In genomic region chr3:65958102-65958839, GRCm38 (mm10) we compare ENCODE assay signal across 8 mouse cellular contexts. TPM values are rescaled to one million over a fixed set of nuclear protein-coding genes. Genes with fewer than 3 reads are reported as not detected.
DNase-seq lines count a peak whose midpoint lies in the region; ATAC-seq and TF ChIP-seq lines count a peak whose summit lies in the region.

Ccnl1 (minus strand) TSS chr3:65958249.

- no peaks in the 10 kb centered on the region for H3K27me3 ChIP-seq in Patski
- H3K27me3 ChIP-seq in hindbrain, embryonic 11.5 days (ENCODE audit: control insufficient read depth, insufficient read depth, low read length), result no peaks in the 10 kb centered on the region
- no peaks in the 10 kb centered on the region for H3K27me3 ChIP-seq in lung, postnatal 0 days (replicated peaks; ENCODE audit: insufficient read depth, low read length)

- peak; percentile 77 for DNase-seq in Patski (ENCODE audit: low read depth, low spot score)
- DNase-seq in cerebellum, postnatal 10 days, result peak; percentile 98 to 99
- DNase-seq in frontal cortex, postnatal 10 days (ENCODE audit: low spot score in 2 of 2), result peak; percentile 89 to 96
- DNase-seq in hindbrain, embryonic 11.5 days (ENCODE audit: low spot score), result peak; percentile 96
- peak; percentile 96 to 97 for DNase-seq in layer of hippocampus, postnatal 10 days (ENCODE audit: low spot score in 2 of 2)
- DNase-seq in lung, postnatal 0 days (ENCODE audit: low spot score), result peak; percentile 97
- DNase-seq in ovary, postnatal 10 days (ENCODE audit: low spot score), result peak; percentile 96
- DNase-seq in thymus, postnatal 0 days (ENCODE audit: low spot score), result peak; percentile 96

- in situ Hi-C loops in Patski (cut with MboI; ENCODE audit: low pct_unique_long_range_greater_than_20kb), result loop anchor here (25.0 kb wide), 1 partner anchor 1029 kb away; the partner anchor contains the start of genes Rsrc1 and Shox2

- H3K36me3 ChIP-seq in hindbrain, embryonic 11.5 days (ENCODE audit: control insufficient read depth, insufficient read depth, low read length), result peaks cover 4% of the 10 kb centered on the region; the same call in 1 of the 2 replicates
- H3K36me3 ChIP-seq in lung, postnatal 0 days (ENCODE audit: insufficient read depth, low read length), result peaks cover 5% of the 10 kb centered on the region; the same call in 1 of the 2 replicates

- 1% methylated on average over 62 of the region's 70 CpGs for WGBS in hindbrain, embryonic 11.5 days
- under 1% methylated on average over 61 of the region's 70 CpGs for WGBS in lung, postnatal 0 days

- no peak for TF ChIP-seq CTCF in Patski (IDR thresholded peaks at IDR 0.05)
- no peak for TF ChIP-seq CTCF in lung, postnatal 0 days (IDR thresholded peaks at IDR 0.05)

- peak within 1 kb of the TSS; percentile 60 for H3K4me2 ChIP-seq in hindbrain, embryonic 11.5 days (replicated peaks; ENCODE audit: low read depth, low read length)
- H3K4me2 ChIP-seq in lung, postnatal 0 days (replicated peaks; ENCODE audit: low read depth, low read length), result peak within 1 kb of the TSS; percentile 75

- peak; percentile 71 for TF ChIP-seq EP300 in lung, postnatal 0 days (IDR thresholded peaks at IDR 0.05)

- peak; percentile 92 for ATAC-seq in Patski
- peak; percentile 96 for ATAC-seq in hindbrain, embryonic 11.5 days (ENCODE audit: low FRiP score)
- peak; percentile 96 for ATAC-seq in lung, postnatal 0 days

- peak within 1 kb of the TSS; percentile 96 for H3K4me3 ChIP-seq in hindbrain, embryonic 11.5 days (ENCODE audit: low read depth, low read length)
- H3K4me3 ChIP-seq in lung, postnatal 0 days (ENCODE audit: low read depth, low read length), result peak within 1 kb of the TSS; percentile 100

- peaks cover 8% of the 10 kb centered on the region for H3K4me1 ChIP-seq in hindbrain, embryonic 11.5 days (replicated peaks; ENCODE audit: control insufficient read depth, insufficient read depth, low read length)
- peaks cover 6% of the 10 kb centered on the region; the same call in 1 of the 2 replicates for H3K4me1 ChIP-seq in lung, postnatal 0 days (ENCODE audit: insufficient read depth, low read depth, low read length)

- peak within 1 kb of the TSS; percentile 99 for H3K9ac ChIP-seq in hindbrain, embryonic 11.5 days (ENCODE audit: low read depth, low read length)
- peak within 1 kb of the TSS; percentile 100 for H3K9ac ChIP-seq in lung, postnatal 0 days (replicated peaks; ENCODE audit: low read depth)

- CTCF ChIA-PET in Patski (lab: Charles Lee), result interaction anchor here (1.1 to 2.2 kb wide), 10 partner anchors 9 to 33 kb away, joined by 3 to 12 read pairs (median 7); no protein-coding TSS in a partner anchor

- no peaks in the 10 kb centered on the region for H3K9me3 ChIP-seq in hindbrain, embryonic 11.5 days (ENCODE audit: control insufficient read depth, low read length)
- no peaks in the 10 kb centered on the region for H3K9me3 ChIP-seq in lung, postnatal 0 days (ENCODE audit: low read length)

- peak within 1 kb of the TSS; percentile 98 for H3K27ac ChIP-seq in hindbrain, embryonic 11.5 days (ENCODE audit: low read depth, low read length)
- H3K27ac ChIP-seq in lung, postnatal 0 days (ENCODE audit: low read length), result peak within 1 kb of the TSS; percentile 100

- POLR2A ChIA-PET in Patski (lab: Charles Lee), result interaction anchor here (0.6 to 3.3 kb wide), 11 partner anchors 9 to 324 kb away, joined by 3 to 46 read pairs (median 5); no protein-coding TSS in a partner anchor

RNA-seq across cellular contexts. Expression of gene Ccnl1, which starts in this region (rescaled TPM):
- 92.3 TPM for polyA plus RNA-seq in Patski (2021)
- 121 and 124 TPM in 2 replicates for polyA plus RNA-seq in hindbrain, embryonic 11.5 days (2014; fragmentation: Nextera tagmentation; extraction: Ambion mirVana)
- 10 to 100 TPM; 56.7 to 61.8 TPM for total RNA-seq in layer of hippocampus, postnatal 10 days (2021)
- 94.5 and 99.4 TPM in 2 replicates for polyA plus RNA-seq in lung, postnatal 0 days (2015; fragmentation: Nextera tagmentation; extraction: Ambion mirVana)
- polyA plus RNA-seq in thymus, postnatal 0 days (2015; fragmentation: Nextera tagmentation; extraction: Ambion mirVana), result 153 and 155 TPM in 2 replicates

Comparison
In these comparisons a context has a peak if more than half of its experiments do, and no peak if none do; other contexts are left out.
1. Peak in every context shown above with its lines: DNase-seq, ATAC-seq, H3K4me3 ChIP-seq and H3K27ac ChIP-seq.